Mouse (Mus musculus) stomach, embryonic 14.5 days (tissue): ENCODE measurements around the gene Rab3a. TPM values are rescaled to one million over a fixed set of nuclear protein-coding genes. Genes with fewer than 3 reads are reported as not detected.

ENCODE experiments used
- ATAC-seq: fragments of 200-750 bp; cut with Nextera tagmentation; 2 replicates; pipeline ENCODE4 v1.8.0; 2017; ENCODE audit warnings: low read depth, moderate TSS enrichment; ENCODE audit not compliant: insufficient number of reproducible peaks, insufficient read depth, low FRiP score
- H3K27ac ChIP-seq: fragments of 300-500 bp; sonication (generic); 2 replicates; pipeline ENCODE4 v1.5.1; 2014; ENCODE audit warnings: mild to moderate bottlenecking, low read length, moderate library complexity, mixed read lengths
- H3K27me3 ChIP-seq: fragments of 300-500 bp; sonication (generic); 2 replicates; pipeline ENCODE4 v1.6.1; 2014; ENCODE audit warnings: low read length, control low read depth, mixed read lengths; ENCODE audit not compliant: control insufficient read depth, insufficient read depth
- H3K36me3 ChIP-seq: fragments of 300-500 bp; sonication (generic); 2 replicates; pipeline ENCODE4 v1.6.1; 2014; ENCODE audit warnings: mild to moderate bottlenecking, control low read depth, low read length, moderate library complexity, mixed read lengths; ENCODE audit not compliant: control insufficient read depth, insufficient read depth
- H3K4me1 ChIP-seq: fragments of 300-500 bp; sonication (generic); 2 replicates; pipeline ENCODE4 v1.6.1; 2014; ENCODE audit warnings: low read length, control low read depth, mixed read lengths; ENCODE audit not compliant: control insufficient read depth, insufficient read depth
- H3K4me2 ChIP-seq: fragments of 300-500 bp; sonication (generic); replicated peaks from 2 replicates; pipeline ENCODE4 v1.6.1; 2014; ENCODE audit warnings: low read depth, low read length, control low read depth
- H3K4me3 ChIP-seq: fragments of 300-500 bp; sonication (generic); 2 replicates; pipeline ENCODE4 v1.5.1; 2014; ENCODE audit warnings: low read depth, low read length, control low read depth
- H3K9ac ChIP-seq: fragments of 300-500 bp; sonication (generic); replicated peaks from 2 replicates; pipeline ENCODE4 v1.6.1; 2014; ENCODE audit warnings: low read depth, mild to moderate bottlenecking, control low read depth, low read length, moderate library complexity, mixed read lengths
- H3K9me3 ChIP-seq: fragments of 300-500 bp; sonication (generic); 2 replicates; pipeline ENCODE4 v1.6.1; 2016; ENCODE audit warnings: low read depth, low read length, control low read depth; ENCODE audit not compliant: control insufficient read depth
- WGBS: fragments of 180-500 bp; shearing (Covaris S2); extraction: QIAGEN DNeasy Blood & Tissue Kit; methylation state at CpG from one replicate; pipeline ENCODE4 v1.1.7; 2014; 5-methylcytosine and 5-hydroxymethylcytosine counted together
- polyA plus RNA-seq: library from polyadenylated mRNA; unstranded; fragments of >200 nt; fragmentation: Nextera tagmentation; extraction: Ambion mirVana; gene quantifications from 2 replicates; pipeline ENCODE4 v1.2.1, GENCODE M21; 2014

Rab3a gene
- polyA plus RNA-seq, 1 experiment from 2014 or later = 27.0 TPM

- Histone ChIP-seq H3K36me3 (peaks cover 20% of the 10 kb centered on the region), H3K9me3 (no peaks in the 10 kb centered on the region), H3K9ac (peak overlapping the region; percentile 30; the same call in 1 of the 2 replicates), H3K4me3 (peak overlapping the region; percentile 42), H3K27me3 (no peaks in the 10 kb centered on the region), H3K27ac (peak overlapping the region; percentile 72; the same call in 1 of the 2 replicates), H3K4me2 (peak overlapping the region; percentile 90), H3K4me1 (peaks cover 11% of the 10 kb centered on the region; the same call in 1 of the 2 replicates)
- WGBS = under 1% methylated on average over 34 of the region's 34 CpGs
- ATAC-seq = no peak
These were observed 11.5 kb downstream of the Rab3a start for GRCm38 (mm10) chr8:70765838-70766570.

DNA sequence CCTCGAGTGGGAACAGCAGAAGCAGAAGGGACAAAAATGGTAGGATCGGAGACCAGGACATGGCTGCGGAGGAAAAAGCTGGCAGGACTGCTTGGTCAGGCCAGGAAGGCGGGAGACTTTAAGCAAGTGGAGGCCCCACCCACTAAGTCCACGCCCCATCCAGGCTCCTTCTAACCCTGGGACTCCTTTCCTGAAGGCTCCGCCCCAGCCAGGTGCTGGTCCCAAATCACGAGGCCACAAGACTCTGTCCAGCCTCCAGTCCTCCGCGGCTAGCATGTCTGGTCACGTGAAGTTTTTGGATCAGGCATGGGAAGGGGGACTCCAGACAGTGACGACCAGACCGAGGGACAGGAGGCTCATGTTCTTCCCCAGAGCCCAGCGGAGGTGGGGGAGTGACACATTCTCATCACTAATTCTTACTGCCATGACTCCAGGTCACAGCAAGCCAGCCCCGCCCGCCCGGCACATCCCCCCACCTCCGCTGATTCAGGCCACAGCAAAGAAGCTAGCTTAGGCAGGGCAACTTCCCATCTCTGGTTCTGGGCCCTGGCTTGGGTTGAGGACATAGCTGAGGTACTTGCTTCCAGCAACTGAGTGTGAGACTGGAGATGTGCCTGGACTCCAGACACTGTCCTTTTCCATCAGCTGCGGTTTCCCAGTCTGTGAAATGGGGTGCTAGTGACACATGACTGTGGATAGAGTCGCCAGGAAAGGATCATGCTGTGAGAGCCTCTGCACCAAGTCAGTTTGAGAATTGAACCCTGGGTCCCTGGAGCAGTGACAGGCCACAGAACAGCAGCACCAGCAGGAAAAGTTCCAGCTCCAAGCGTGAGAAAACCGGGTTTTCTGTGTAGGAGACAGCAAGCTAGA, 12.3 kb downstream of the Rab3a start:
- H3K27me3 ChIP-seq = no peaks in the 10 kb centered on the region
- peak overlapping the region; percentile 90 for H3K4me2 ChIP-seq
- H3K9me3 ChIP-seq = no peaks in the 10 kb centered on the region
- ATAC-seq = peak; percentile 73
- peak overlapping the region; percentile 42 for H3K4me3 ChIP-seq
- H3K36me3 ChIP-seq = peaks cover 28% of the 10 kb centered on the region
- WGBS = 7% methylated on average over 21 of the region's 21 CpGs
- peak overlapping the region; percentile 72; the same call in 1 of the 2 replicates for H3K27ac ChIP-seq
- peaks cover 6% of the 10 kb centered on the region; the same call in 1 of the 2 replicates for H3K4me1 ChIP-seq
- peak overlapping the region; percentile 30; the same call in 1 of the 2 replicates for H3K9ac ChIP-seq

DNA sequence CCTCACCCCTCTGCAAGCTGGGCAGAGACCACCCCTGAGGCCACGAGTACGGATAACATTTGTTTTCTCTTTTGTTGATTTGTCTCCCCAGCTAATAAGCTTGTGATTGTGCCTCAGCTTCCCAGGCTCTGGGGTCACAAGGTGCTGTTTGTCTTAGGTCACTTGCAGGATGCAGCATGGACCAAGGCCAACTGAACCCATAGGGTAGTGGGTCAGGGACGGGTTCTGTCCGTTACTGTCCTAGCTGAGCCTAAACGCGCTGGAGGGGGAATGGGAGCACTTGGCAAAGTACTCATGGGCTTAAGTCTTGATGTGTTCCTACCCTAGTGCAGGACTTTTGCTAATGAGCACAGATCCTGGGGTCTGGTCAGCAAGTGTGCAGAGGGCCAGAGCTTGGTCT, 13.0 kb downstream of the Rab3a start:
- Histone ChIP-seq H3K9me3 (no peaks in the 10 kb centered on the region), H3K4me1 (peaks cover 6% of the 10 kb centered on the region; the same call in 1 of the 2 replicates), H3K27ac (no peak overlapping the region), H3K36me3 (peaks cover 32% of the 10 kb centered on the region), H3K27me3 (no peaks in the 10 kb centered on the region), H3K9ac (no peak overlapping the region), H3K4me2 (no peak overlapping the region), H3K4me3 (no peak overlapping the region)
- ATAC-seq = no peak
- 83% methylated on average over 6 of the region's 6 CpGs for WGBS

GRCm38 (mm10) chr8:70768231-70768776, 13.8 kb downstream of the Rab3a start:
- H3K36me3 ChIP-seq = peaks cover 32% of the 10 kb centered on the region
- no peak overlapping the region for H3K4me2 ChIP-seq
- 95% methylated on average over 32 of the region's 32 CpGs for whole genome bisulfite sequencing
- H3K9ac ChIP-seq = no peak overlapping the region
- no peak overlapping the region for H3K27ac ChIP-seq
- H3K9me3 ChIP-seq = no peaks in the 10 kb centered on the region
- peaks cover 13% of the 10 kb centered on the region; the same call in 1 of the 2 replicates for H3K4me1 ChIP-seq
- H3K4me3 ChIP-seq = no peak overlapping the region
- no peaks in the 10 kb centered on the region for H3K27me3 ChIP-seq
- no peak for ATAC-seq

DNA sequence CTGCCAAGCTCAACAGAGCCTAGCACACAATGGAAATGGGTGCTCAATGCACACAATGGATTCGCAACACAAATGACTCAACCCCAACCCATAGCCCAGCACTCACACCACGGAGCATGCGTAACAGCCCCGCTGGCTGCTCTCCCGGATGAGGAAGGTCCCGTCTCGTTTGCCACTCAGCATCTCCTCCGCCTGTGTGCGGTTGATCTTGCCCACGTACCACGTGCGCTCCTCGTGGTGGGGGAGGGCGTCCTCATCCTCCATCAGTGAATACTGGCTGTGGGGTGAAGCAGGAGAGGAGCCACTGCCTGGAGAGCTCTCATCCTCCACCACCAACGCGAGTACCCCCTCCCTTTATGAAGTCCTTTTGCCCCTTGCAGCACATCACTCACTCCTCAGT, 14.5 kb downstream of the Rab3a start:
- ATAC-seq = no peak
- Histone ChIP-seq H3K4me2 (no peak overlapping the region), H3K9me3 (no peaks in the 10 kb centered on the region), H3K4me3 (no peak overlapping the region), H3K27ac (no peak overlapping the region), H3K4me1 (peaks cover 19% of the 10 kb centered on the region; the same call in 1 of the 2 replicates), H3K36me3 (peaks cover 32% of the 10 kb centered on the region), H3K27me3 (no peaks in the 10 kb centered on the region), H3K9ac (no peak overlapping the region)
- WGBS = 86% methylated on average over 16 of the region's 16 CpGs

DNA sequence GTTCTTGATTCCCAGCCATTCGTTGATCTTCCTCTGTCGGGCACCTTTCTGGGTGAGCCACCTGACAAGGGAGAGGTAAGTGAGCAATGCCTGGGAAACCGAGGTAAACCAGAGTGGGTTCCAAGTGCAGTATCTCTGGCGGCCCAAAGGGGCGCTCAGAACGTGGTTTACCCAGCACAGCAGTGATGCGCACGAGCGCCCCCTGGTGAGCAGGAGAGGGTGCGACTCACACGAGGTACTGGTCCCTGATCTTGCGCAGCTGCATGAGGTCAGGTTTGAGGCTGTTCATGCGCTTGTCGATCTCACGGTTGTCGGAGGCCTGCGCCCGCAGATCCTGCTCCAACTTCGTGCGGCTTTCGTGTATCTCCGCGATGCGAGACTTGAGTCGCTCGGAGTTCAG, 14.9 kb downstream of the Rab3a start:
- no peak overlapping the region for H3K9ac ChIP-seq
- WGBS = 7% methylated on average over 26 of the region's 26 CpGs
- no peaks in the 10 kb centered on the region for H3K27me3 ChIP-seq
- no peak overlapping the region for H3K4me2 ChIP-seq
- H3K27ac ChIP-seq = no peak overlapping the region
- no peak overlapping the region for H3K4me3 ChIP-seq
- peaks cover 35% of the 10 kb centered on the region for H3K36me3 ChIP-seq
- no peaks in the 10 kb centered on the region for H3K9me3 ChIP-seq
- H3K4me1 ChIP-seq = peaks cover 23% of the 10 kb centered on the region; the same call in 1 of the 2 replicates
- ATAC-seq = peak; percentile 71

DNA sequence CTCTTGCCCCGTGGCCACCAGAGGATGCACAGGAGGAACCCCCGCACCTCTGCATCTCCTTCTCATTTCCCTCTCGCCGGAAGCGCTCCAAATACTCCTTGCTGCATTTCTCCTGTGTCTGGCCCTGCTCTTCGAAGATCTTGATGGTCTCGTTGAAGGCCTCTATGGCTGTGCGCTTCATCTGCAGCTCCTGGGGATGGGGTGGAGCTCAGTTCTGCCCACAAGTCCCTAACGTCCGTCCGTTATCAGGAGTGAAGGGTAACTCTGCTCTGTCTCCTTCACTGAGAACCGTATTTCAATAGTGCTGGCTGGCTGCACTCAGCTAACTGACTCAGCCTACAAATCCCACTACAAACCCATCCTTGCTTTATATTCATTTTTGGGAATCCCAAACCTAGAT, 15.4 kb downstream of the Rab3a start:
- Histone ChIP-seq H3K9ac (no peak overlapping the region), H3K4me1 (peaks cover 27% of the 10 kb centered on the region; the same call in 1 of the 2 replicates)
- ATAC-seq = no peak

GRCm38 (mm10) chr8:70770748-70771147, 16.3 kb downstream of the Rab3a start:
- no peak overlapping the region for H3K9ac ChIP-seq
- H3K4me2 ChIP-seq = no peak overlapping the region
- peaks cover 36% of the 10 kb centered on the region; the same call in 1 of the 2 replicates for H3K4me1 ChIP-seq
- H3K27me3 ChIP-seq = no peaks in the 10 kb centered on the region
- H3K27ac ChIP-seq = no peak overlapping the region
- ATAC-seq = no peak
- no peaks in the 10 kb centered on the region for H3K9me3 ChIP-seq
- H3K36me3 ChIP-seq = peaks cover 43% of the 10 kb centered on the region
- no peak overlapping the region for H3K4me3 ChIP-seq
- WGBS = 91% methylated on average over 13 of the region's 13 CpGs

More for the DNA sequence above, 15.4 kb downstream of the Rab3a start:
- WGBS = 68% methylated on average over 12 of the region's 12 CpGs
- no peaks in the 10 kb centered on the region for H3K27me3 ChIP-seq
- no peaks in the 10 kb centered on the region for H3K9me3 ChIP-seq
- H3K36me3 ChIP-seq = peaks cover 40% of the 10 kb centered on the region
- no peak overlapping the region for H3K27ac ChIP-seq
- H3K4me2 ChIP-seq = no peak overlapping the region
- no peak overlapping the region for H3K4me3 ChIP-seq
